ENCODE assay signal across 20 mouse cellular contexts in genomic region chr9:99080657-99081056, GRCm38 (mm10). TPM values are rescaled to one million over a fixed set of nuclear protein-coding genes. Genes with fewer than 3 reads are reported as not detected.
DNase-seq lines count a peak whose midpoint lies in the region; ATAC-seq and TF ChIP-seq lines count a peak whose summit lies in the region.
"Had no signal": no experiment of that assay in that cellular context is flagged by ENCODE, and none has a peak within 500 bp of the region (broad histone marks: within the 10 kb centered on the region; RNA-seq: fewer than 3 reads in every experiment).

No protein-coding gene starts in this region.

- no peaks in the 10 kb centered on the region for H3K9me3 ChIP-seq in heart, postnatal 0 days (replicated peaks; ENCODE audit: control insufficient read depth, low read length)
- no peaks in the 10 kb centered on the region for H3K9me3 ChIP-seq in liver, postnatal 0 days (ENCODE audit: low read length)
- H3K9me3 ChIP-seq in liver, embryonic 12.5 days (replicated peaks) = no peaks in the 10 kb centered on the region
- H3K9me3 ChIP-seq in E14TG2a.4 (ENCODE audit: low read length) = no peaks in the 10 kb centered on the region
- H3K9me3 ChIP-seq: embryonic facial prominence, embryonic 12.5 days; hindbrain, embryonic 15.5 days; lung, embryonic 15.5 days; midbrain, embryonic 15.5 days had no signal

- no peak overlapping the region for H3K9ac ChIP-seq in heart, postnatal 0 days (replicated peaks; ENCODE audit: low read depth, low read length)
- H3K9ac ChIP-seq in liver, postnatal 0 days (replicated peaks) = no peak overlapping the region
- no peak overlapping the region for H3K9ac ChIP-seq in liver, embryonic 12.5 days
- H3K9ac ChIP-seq: embryonic facial prominence, embryonic 12.5 days; hindbrain, embryonic 15.5 days; lung, embryonic 15.5 days; midbrain, embryonic 15.5 days; neural tube, embryonic 12.5 days had no signal

- no peak overlapping the region for H3K27ac ChIP-seq in heart, postnatal 0 days (ENCODE audit: low read depth)
- no peak overlapping the region for H3K27ac ChIP-seq in liver, postnatal 0 days (ENCODE audit: low read depth)
- no peak overlapping the region for H3K27ac ChIP-seq in liver, embryonic 12.5 days
- H3K27ac ChIP-seq: embryonic facial prominence, embryonic 12.5 days; hindbrain, embryonic 15.5 days; lung, embryonic 15.5 days; midbrain, embryonic 15.5 days; neural tube, embryonic 12.5 days had no signal

- no peak for DNase-seq in heart, postnatal 0 days (ENCODE audit: low spot score)
- no peak for DNase-seq in heart, postnatal 25 days (ENCODE audit: low spot score)
- no peak for DNase-seq in liver, postnatal 0 days
- no peak for DNase-seq in cerebellum, postnatal 14 days
- no peak for DNase-seq in yolk sac, embryonic 10.5 days (ENCODE audit: low spot score)
- DNase-seq: adrenal gland, postnatal 10 days; cerebellum, postnatal 10 days; retina, postnatal 1 day had no signal

- no peak overlapping the region for H3K4me2 ChIP-seq in heart, postnatal 0 days (ENCODE audit: low read depth, low read length)
- no peak overlapping the region for H3K4me2 ChIP-seq in liver, postnatal 0 days (ENCODE audit: low read depth, low read length)
- no peak overlapping the region for H3K4me2 ChIP-seq in liver, embryonic 12.5 days
- H3K4me2 ChIP-seq: embryonic facial prominence, embryonic 12.5 days; hindbrain, embryonic 15.5 days; lung, embryonic 15.5 days; midbrain, embryonic 15.5 days; neural tube, embryonic 12.5 days had no signal

- 0 out of 2 replicates have a peak, but pooled peaks have one; percentile 3 for TF ChIP-seq CTCF in heart, postnatal 0 days (IDR thresholded peaks at IDR 0.05; ENCODE audit: low read depth)
- peak; percentile 39 for TF ChIP-seq CTCF in liver, postnatal 0 days (IDR thresholded peaks at IDR 0.05; ENCODE audit: low read depth)
- 0 out of 2 replicates have a peak, but pooled peaks have one; percentile 6 for TF ChIP-seq CTCF in E14TG2a.4 (conservative IDR thresholded peaks at IDR 0.05; ENCODE audit: low read length)

- no peak for ATAC-seq in heart, postnatal 0 days (ENCODE audit: insufficient read depth, low read depth)
- ATAC-seq in liver, postnatal 0 days = no peak
- no peak for ATAC-seq in liver, embryonic 12.5 days
- ATAC-seq in megakaryocyte, adult 5-6 weeks (ENCODE audit: poor library complexity, severe bottlenecking) = 0 out of 2 replicates have a peak, but pooled peaks have one; percentile 30
- ATAC-seq: midbrain, embryonic 15.5 days had no signal

- intact Hi-C loops in heart, postnatal 25 days (cut with DNase I) = loop anchor here (5.0 kb wide), 1 partner anchor 162 kb away; the partner anchor contains the start of gene Cep70

- no peak for TF ChIP-seq EP300 in heart, postnatal 0 days (IDR thresholded peaks at IDR 0.05; ENCODE audit: low read depth)
- no peak for TF ChIP-seq EP300 in liver, postnatal 0 days (IDR thresholded peaks at IDR 0.05; ENCODE audit: low read depth)

- no peak overlapping the region for H3K4me3 ChIP-seq in heart, postnatal 0 days (ENCODE audit: low read depth, low read length)
- H3K4me3 ChIP-seq in liver, postnatal 0 days (ENCODE audit: low read depth, low read length) = no peak overlapping the region
- H3K4me3 ChIP-seq in liver, embryonic 12.5 days = no peak overlapping the region
- no peak overlapping the region for H3K4me3 ChIP-seq in E14TG2a.4 (replicated peaks; ENCODE audit: low read length)
- H3K4me3 ChIP-seq: embryonic facial prominence, embryonic 12.5 days; hindbrain, embryonic 15.5 days; lung, embryonic 15.5 days; midbrain, embryonic 15.5 days; neural tube, embryonic 12.5 days had no signal

- no peaks in the 10 kb centered on the region for H3K36me3 ChIP-seq in heart, postnatal 0 days (replicated peaks; ENCODE audit: control insufficient read depth, insufficient read depth, low read length)
- peaks cover 2% of the 10 kb centered on the region; the same call in 1 of the 2 replicates for H3K36me3 ChIP-seq in liver, postnatal 0 days (replicated peaks; ENCODE audit: insufficient read depth, low read length)
- H3K36me3 ChIP-seq in liver, embryonic 12.5 days = peaks cover 31% of the 10 kb centered on the region
- H3K36me3 ChIP-seq in E14TG2a.4 (ENCODE audit: insufficient read depth, low read length) = peaks cover 57% of the 10 kb centered on the region
- H3K36me3 ChIP-seq: embryonic facial prominence, embryonic 12.5 days; lung, embryonic 15.5 days; midbrain, embryonic 15.5 days had no signal

- H3K27me3 ChIP-seq in heart, postnatal 0 days (ENCODE audit: control insufficient read depth, insufficient read depth, low read length) = no peaks in the 10 kb centered on the region
- no peaks in the 10 kb centered on the region for H3K27me3 ChIP-seq in liver, postnatal 0 days (ENCODE audit: insufficient read depth, low read length)
- H3K27me3 ChIP-seq in liver, embryonic 12.5 days (replicated peaks) = no peaks in the 10 kb centered on the region
- no peaks in the 10 kb centered on the region for H3K27me3 ChIP-seq in E14TG2a.4 (ENCODE audit: insufficient read depth, low read length)
- H3K27me3 ChIP-seq: embryonic facial prominence, embryonic 12.5 days; hindbrain, embryonic 15.5 days; lung, embryonic 15.5 days; midbrain, embryonic 15.5 days; neural tube, embryonic 12.5 days had no signal

- 94% methylated on average over 2 of the region's 2 CpGs for WGBS in heart, postnatal 0 days
- 92% methylated on average over 2 of the region's 2 CpGs for WGBS in liver, postnatal 0 days (ENCODE audit: insufficient replicate concordance)
- 93% methylated on average over 2 of the region's 2 CpGs for WGBS in liver, embryonic 12.5 days (ENCODE audit: insufficient replicate concordance)

- H3K4me1 ChIP-seq in heart, postnatal 0 days (ENCODE audit: control insufficient read depth, insufficient read depth) = no peaks in the 10 kb centered on the region
- H3K4me1 ChIP-seq in liver, postnatal 0 days (ENCODE audit: insufficient read depth) = no peaks in the 10 kb centered on the region
- H3K4me1 ChIP-seq in liver, embryonic 12.5 days = no peaks in the 10 kb centered on the region
- no peaks in the 10 kb centered on the region for H3K4me1 ChIP-seq in E14TG2a.4 (replicated peaks; ENCODE audit: low read depth, low read length)
- H3K4me1 ChIP-seq: embryonic facial prominence, embryonic 12.5 days; hindbrain, embryonic 15.5 days; lung, embryonic 15.5 days; midbrain, embryonic 15.5 days; neural tube, embryonic 12.5 days had no signal

RNA-seq across cellular contexts. Expression of gene Gm1123, which starts 45.1 kb away (rescaled TPM):
- not detected in 2 replicates for total RNA-seq in heart, postnatal 0 days (2014; rRNA removed; ENCODE audit: low replicate concordance)
- 0.07 TPM in 2 replicates for polyA plus RNA-seq in heart, postnatal 0 days (2015; fragmentation: Nextera tagmentation; extraction: Ambion mirVana)
- total RNA-seq in heart, postnatal 25 days (2021) = not detected
- 0.07 TPM in 1 of 2 replicates, not detected in the other for polyA plus RNA-seq in liver, postnatal 0 days (2015; fragmentation: Nextera tagmentation; extraction: Ambion mirVana)
- polyA plus RNA-seq in liver, embryonic 12.5 days (2016; fragmentation: Nextera tagmentation; extraction: Ambion mirVana) = not detected in 2 replicates
- 0.29 TPM in 1 of 2 replicates, not detected in the other for total RNA-seq in megakaryocyte, adult 5-6 weeks (2015)
- 0.81 TPM in 1 of 2 replicates, not detected in the other for total RNA-seq in megakaryocyte, adult 5-6 weeks (2017)
- total RNA-seq: adrenal gland, postnatal 10 days; left cerebral cortex, postnatal 36 days had no signal
- polyA plus RNA-seq: embryonic facial prominence, embryonic 12.5 days; frontal cortex, adult 2 months; gonadal fat pad, adult 2 months; kidney, embryonic 14.5 days; lung, embryonic 15.5 days; neural tube, embryonic 12.5 days had no signal

RNA-seq across cellular contexts. Expression of gene Pik3cb, which starts 59.8 kb away (rescaled TPM):
- 1.9 and 2.1 TPM in 2 replicates for total RNA-seq in heart, postnatal 0 days (2014; rRNA removed; ENCODE audit: low replicate concordance)
- 0.75 and 1.7 TPM in 2 replicates for polyA plus RNA-seq in heart, postnatal 0 days (2015; fragmentation: Nextera tagmentation; extraction: Ambion mirVana)
- 10 to 100 TPM in 1 of 2 experiments, 1 to 10 TPM in 1; 9.2 to 10.1 TPM for total RNA-seq in heart, postnatal 25 days (2021)
- 2.0 and 2.3 TPM in 2 replicates for polyA plus RNA-seq in liver, postnatal 0 days (2015; fragmentation: Nextera tagmentation; extraction: Ambion mirVana)
- 4.8 and 5.1 TPM in 2 replicates for polyA plus RNA-seq in liver, embryonic 12.5 days (2016; fragmentation: Nextera tagmentation; extraction: Ambion mirVana)
- total RNA-seq in megakaryocyte, adult 5-6 weeks (2015) = 18.9 and 19.9 TPM in 2 replicates
- total RNA-seq in megakaryocyte, adult 5-6 weeks (2017) = 8.2 and 10.0 TPM in 2 replicates
